Mouse (Mus musculus): ENCODE measurements around the gene Abcc8.

DNA sequence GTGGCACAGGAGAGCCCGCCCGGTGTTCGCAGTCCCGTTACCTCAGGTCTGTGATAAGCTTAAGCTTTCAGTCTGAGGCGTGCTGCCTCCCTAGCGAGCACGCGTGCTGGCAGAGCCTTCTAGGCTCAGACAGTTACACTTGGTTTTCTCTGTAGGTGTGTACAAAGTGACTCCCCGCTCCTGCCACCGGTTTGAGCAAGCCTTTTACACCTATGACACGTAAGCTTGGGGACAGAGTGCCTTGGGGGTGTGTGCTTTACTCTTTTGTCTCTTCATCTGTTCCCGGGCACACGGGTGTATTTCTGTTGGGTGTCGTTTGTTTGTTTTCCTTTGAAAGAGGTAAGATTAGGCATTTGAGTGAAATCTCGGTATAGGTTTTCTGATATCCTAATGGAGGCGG is 118.2 kb downstream of the Abcc8 start:
- TF ChIP-seq GATA1 (IDR thresholded peaks at IDR 0.05; ENCODE audit: borderline replicate concordance, low read length) (no peak), CTCF (IDR thresholded peaks at IDR 0.05; ENCODE audit: low read depth, low read length) (no peak), POLR2AphosphoS5 (IDR thresholded peaks at IDR 0.05; ENCODE audit: insufficient replicate concordance, low read depth, low read length) (no peak), TAL1 (conservative IDR thresholded peaks at IDR 0.05; ENCODE audit: low read depth, low read length) (no peak), GATA2 (IDR thresholded peaks at IDR 0.05; ENCODE audit: borderline replicate concordance, low read depth, low read length) (no peak)

All from G1E (cell line).